Mouse (Mus musculus) heart, embryonic 13.5 days (tissue): ENCODE measurements around the gene Leng9. TPM values are rescaled to one million over a fixed set of nuclear protein-coding genes. Genes with fewer than 3 reads are reported as not detected.
"Not testable (repeated sequence)": the region's sequence is repeated elsewhere in the genome, so short reads cannot be mapped to it uniquely, and the experiment has no call there.

Experiments
- ATAC-seq: fragments of 200-750 bp; cut with Nextera tagmentation; 2 replicates; pipeline ENCODE4 v1.8.0; 2017; ENCODE audit warnings: moderate TSS enrichment; ENCODE audit not compliant: insufficient number of reproducible peaks, low FRiP score, low TSS enrichment; ENCODE audit errors: extremely low read depth
- H3K27ac ChIP-seq: fragments of 300-500 bp; sonication (generic); replicated peaks from 2 replicates; pipeline ENCODE4 v1.5.1; 2015; ENCODE audit warnings: moderate library complexity, mild to moderate bottlenecking, inconsistent platforms
- H3K27me3 ChIP-seq: fragments of 300-500 bp; sonication (generic); replicated peaks from 2 replicates; pipeline ENCODE4 v1.6.1; 2015; ENCODE audit warnings: mild to moderate bottlenecking, inconsistent platforms
- H3K36me3 ChIP-seq: fragments of 300-500 bp; sonication (generic); 2 replicates; pipeline ENCODE4 v1.6.1; 2015; ENCODE audit warnings: mild to moderate bottlenecking, inconsistent platforms
- H3K4me1 ChIP-seq: fragments of 300-500 bp; sonication (generic); 2 replicates; pipeline ENCODE4 v1.6.1; 2015; ENCODE audit warnings: inconsistent platforms
- H3K4me2 ChIP-seq: fragments of 300-500 bp; sonication (generic); 2 replicates; pipeline ENCODE4 v1.6.1; 2015; ENCODE audit warnings: inconsistent platforms, mild to moderate bottlenecking, moderate library complexity
- H3K4me3 ChIP-seq: fragments of 300-500 bp; sonication (generic); 2 replicates; pipeline ENCODE4 v1.5.1; 2015; ENCODE audit warnings: moderate library complexity, mild to moderate bottlenecking, inconsistent platforms
- H3K9ac ChIP-seq: fragments of 300-500 bp; sonication (generic); 2 replicates; pipeline ENCODE4 v1.6.1; 2015; ENCODE audit warnings: inconsistent platforms, mild to moderate bottlenecking, moderate library complexity
- H3K9me3 ChIP-seq: fragments of 300-500 bp; sonication (generic); 2 replicates; pipeline ENCODE4 v1.6.1; 2016; ENCODE audit warnings: inconsistent platforms
- WGBS: fragments of 180-500 bp; shearing (Covaris S2); methylation state at CpG from one replicate; pipeline ENCODE4 v1.1.7; 2015; ENCODE audit warnings: mixed read lengths; 5-methylcytosine and 5-hydroxymethylcytosine counted together
- polyA plus RNA-seq: library from polyadenylated mRNA; unstranded; fragments of >200 nt; fragmentation: Nextera tagmentation; extraction: Ambion mirVana; gene quantifications from 2 replicates; pipeline ENCODE4 v1.2.1, GENCODE M21; 2015

The Leng9 gene
- polyA plus RNA-seq, result 1.8 and 2.0 TPM in 2 replicates

GRCm38 (mm10) chr7:4150059-4150541, at the start of gene Leng9:
Gene Leng9, minus strand, starts transcription at chr7:4150374.
- Histone ChIP-seq H3K36me3 (peaks cover 41% of the 10 kb centered on the region), H3K27ac (peak within 1 kb of the TSS; percentile 95), H3K27me3 (peaks cover 23% of the 10 kb centered on the region), H3K9ac (peak within 1 kb of the TSS; percentile 91), H3K4me3 (peak within 1 kb of the TSS; percentile 82), H3K9me3 (no peaks in the 10 kb centered on the region), H3K4me2 (peak within 1 kb of the TSS; percentile 92), H3K4me1 (peaks cover 34% of the 10 kb centered on the region)
- ATAC-seq, result peak; percentile 7; the same call in 1 of the 2 replicates
- WGBS, result 3% methylated on average over 14 of the region's 14 CpGs

- Histone ChIP-seq H3K9me3 (no peaks in the 10 kb centered on the region), H3K36me3 (no peaks in the 10 kb centered on the region), H3K27me3 (no peaks in the 10 kb centered on the region), H3K4me3 (no peak overlapping the region), H3K27ac (no peak overlapping the region), H3K9ac (no peak overlapping the region), H3K4me2 (no peak overlapping the region), H3K4me1 (no peaks in the 10 kb centered on the region)
- no peak; the same call in 1 of the 2 replicates for ATAC-seq
- WGBS, result 41% methylated on average over 3 of the region's 3 CpGs
Observed at GRCm38 (mm10) chr7:4178438-4178837, 28.3 kb upstream of the Leng9 start.

- Histone ChIP-seq H3K9ac (no peak overlapping the region), H3K36me3 (no peaks in the 10 kb centered on the region), H3K4me1 (peaks cover 2% of the 10 kb centered on the region), H3K9me3 (no peaks in the 10 kb centered on the region), H3K27me3 (no peaks in the 10 kb centered on the region), H3K4me3 (no peak overlapping the region), H3K4me2 (no peak overlapping the region), H3K27ac (no peak overlapping the region)
- ATAC-seq, result no peak
- 61% methylated on average over 6 of the region's 6 CpGs for WGBS
Observed at GRCm38 (mm10) chr7:4170193-4170938, 20.2 kb upstream of the Leng9 start.

- H3K9me3 ChIP-seq, result no peaks in the 10 kb centered on the region
- H3K27ac ChIP-seq, result no peak overlapping the region
- ATAC-seq, result no peak
- H3K4me2 ChIP-seq, result no peak overlapping the region
- H3K9ac ChIP-seq, result no peak overlapping the region
- H3K27me3 ChIP-seq, result no peaks in the 10 kb centered on the region
- no peaks in the 10 kb centered on the region for H3K36me3 ChIP-seq
- H3K4me1 ChIP-seq, result peaks cover 22% of the 10 kb centered on the region
- H3K4me3 ChIP-seq, result no peak overlapping the region
Observed at GRCm38 (mm10) chr7:4167098-4167497, 16.9 kb upstream of the Leng9 start.

- H3K27ac ChIP-seq, result peak overlapping the region; percentile 86
- peak overlapping the region; percentile 58; the same call in 1 of the 2 replicates for H3K9ac ChIP-seq
- no peak for ATAC-seq
- peaks cover 22% of the 10 kb centered on the region for H3K4me1 ChIP-seq
- H3K4me2 ChIP-seq, result peak overlapping the region; percentile 77
- H3K9me3 ChIP-seq, result no peaks in the 10 kb centered on the region
- peak overlapping the region; percentile 65 for H3K4me3 ChIP-seq
- no peaks in the 10 kb centered on the region for H3K27me3 ChIP-seq
- no peaks in the 10 kb centered on the region for H3K36me3 ChIP-seq
- WGBS, result 14% methylated on average over 3 of the region's 3 CpGs
Observed at GRCm38 (mm10) chr7:4165286-4165685, 15.1 kb upstream of the Leng9 start.

- whole genome bisulfite sequencing, result 2% methylated on average over 19 of the region's 20 CpGs
- H3K9ac ChIP-seq, result peak within 1 kb of the TSS; percentile 82
- H3K4me1 ChIP-seq, result peaks cover 22% of the 10 kb centered on the region
- H3K4me3 ChIP-seq, result peak within 1 kb of the TSS; percentile 65
- peak within 1 kb of the TSS; percentile 77 for H3K4me2 ChIP-seq
- ATAC-seq, result peak; percentile 73
- no peaks in the 10 kb centered on the region for H3K9me3 ChIP-seq
- peak within 1 kb of the TSS; percentile 86 for H3K27ac ChIP-seq
- H3K36me3 ChIP-seq, result no peaks in the 10 kb centered on the region
- H3K27me3 ChIP-seq, result no peaks in the 10 kb centered on the region
Observed at GRCm38 (mm10) chr7:4164090-4164910, 14.1 kb upstream of the Leng9 start, which contains the start of gene Cdc42ep5. Gene Cdc42ep5, minus strand, starts transcription at chr7:4164860.

GRCm38 (mm10) chr7:4163571-4164072, 13.4 kb upstream of the Leng9 start:
- 2% methylated on average over 11 of the region's 11 CpGs for WGBS
- peaks cover 22% of the 10 kb centered on the region for H3K4me1 ChIP-seq
- H3K4me2 ChIP-seq, result peak overlapping the region; percentile 77
- peak overlapping the region; percentile 86 for H3K27ac ChIP-seq
- no peaks in the 10 kb centered on the region for H3K27me3 ChIP-seq
- no peaks in the 10 kb centered on the region for H3K36me3 ChIP-seq
- peak overlapping the region; percentile 65 for H3K4me3 ChIP-seq
- no peaks in the 10 kb centered on the region for H3K9me3 ChIP-seq
- H3K9ac ChIP-seq, result peak overlapping the region; percentile 82
- ATAC-seq, result peak; percentile 53

GRCm38 (mm10) chr7:4161596-4161995, 11.4 kb upstream of the Leng9 start:
- H3K4me1 ChIP-seq, result peaks cover 22% of the 10 kb centered on the region
- not testable (repeated sequence) for ATAC-seq, H3K36me3 ChIP-seq, H3K9ac ChIP-seq, H3K4me2 ChIP-seq, H3K9me3 ChIP-seq, H3K4me3 ChIP-seq, H3K27me3 ChIP-seq, H3K27ac ChIP-seq
- 87% methylated on average over 4 of the region's 4 CpGs for WGBS

GRCm38 (mm10) chr7:4154976-4155375, 4.8 kb upstream of the Leng9 start:
- H3K4me1 ChIP-seq, result peaks cover 16% of the 10 kb centered on the region
- H3K9ac ChIP-seq, result no peak overlapping the region
- no peak for ATAC-seq
- H3K4me2 ChIP-seq, result no peak overlapping the region
- H3K27ac ChIP-seq, result no peak overlapping the region
- H3K36me3 ChIP-seq, result peaks cover 8% of the 10 kb centered on the region; the same call in 1 of the 2 replicates
- 29% methylated on average over 4 of the region's 4 CpGs for WGBS
- H3K27me3 ChIP-seq, result peaks cover 23% of the 10 kb centered on the region
- no peak overlapping the region for H3K4me3 ChIP-seq
- H3K9me3 ChIP-seq, result no peaks in the 10 kb centered on the region

GRCm38 (mm10) chr7:4154356-4154755, 4.2 kb upstream of the Leng9 start:
- Histone ChIP-seq H3K27me3 (peaks cover 23% of the 10 kb centered on the region), H3K36me3 (peaks cover 8% of the 10 kb centered on the region; the same call in 1 of the 2 replicates), H3K4me1 (peaks cover 18% of the 10 kb centered on the region), H3K9ac (no peak overlapping the region), H3K27ac (no peak overlapping the region), H3K4me3 (no peak overlapping the region), H3K9me3 (no peaks in the 10 kb centered on the region), H3K4me2 (no peak overlapping the region)
- ATAC-seq, result no peak
- WGBS, result 67% methylated on average over 5 of the region's 5 CpGs

GRCm38 (mm10) chr7:4151241-4151640, 1.1 kb upstream of the Leng9 start:
- Histone ChIP-seq H3K9ac (no peak overlapping the region), H3K4me3 (peak overlapping the region; percentile 82), H3K27me3 (peaks cover 23% of the 10 kb centered on the region), H3K36me3 (peaks cover 30% of the 10 kb centered on the region), H3K4me2 (peak overlapping the region; percentile 92), H3K4me1 (peaks cover 34% of the 10 kb centered on the region), H3K27ac (no peak overlapping the region), H3K9me3 (no peaks in the 10 kb centered on the region)
- 23% methylated on average over 22 of the region's 22 CpGs for WGBS
- no peak for ATAC-seq
